Mouse (Mus musculus) heart, adult 2 months (tissue): ENCODE measurements around the gene Rab23. TPM values are rescaled to one million over a fixed set of nuclear protein-coding genes. Genes with fewer than 3 reads are reported as not detected.

Source experiments
- DNase-seq, 2 experiments: peaks; one replicate each; pipeline ENCODE4 v3.0.0; 2021
- H3K27ac ChIP-seq: fragments of 200-600 bp; 2 replicates; pipeline ENCODE4 v1.8.1; 2022
- H3K27me3 ChIP-seq: fragments of 200-500 bp; 2 replicates; pipeline ENCODE4 v1.6.1; 2012; ENCODE audit warnings: mild to moderate bottlenecking, low read length, inconsistent platforms, mixed read lengths; ENCODE audit not compliant: control insufficient read depth, insufficient read depth
- H3K36me3 ChIP-seq: fragments of 200-500 bp; 2 replicates; pipeline ENCODE4 v1.6.1; 2012; ENCODE audit warnings: low read length, inconsistent platforms; ENCODE audit not compliant: control insufficient read depth, insufficient read depth
- H3K4me1 ChIP-seq: fragments of 200-500 bp; 2 replicates; pipeline ENCODE4 v1.6.1; 2011; ENCODE audit warnings: low read length; ENCODE audit not compliant: control insufficient read depth, insufficient read depth
- H3K4me3 ChIP-seq: fragments of 200-600 bp; 2 replicates; pipeline ENCODE4 v1.8.1; 2022
- H3K79me2 ChIP-seq: fragments of 200-500 bp; replicated peaks from 2 replicates; pipeline ENCODE4 v1.6.1; 2012; ENCODE audit warnings: mild to moderate bottlenecking, inconsistent platforms, low read length, moderate library complexity, mixed read lengths; ENCODE audit not compliant: control insufficient read depth, insufficient read depth
- H3K9ac ChIP-seq: fragments of 200-500 bp; 2 replicates; pipeline ENCODE4 v1.6.1; 2012; ENCODE audit warnings: low read depth, mild to moderate bottlenecking, control low read depth, inconsistent platforms, low read length, mixed read lengths
- CTCF ChIP-seq: fragments of 200-600 bp; IDR thresholded peaks from 2 replicates; pipeline ENCODE4 v1.8.1; 2022; ENCODE audit warnings: antibody characterized with exemption, mild to moderate bottlenecking, moderate library complexity
- EP300 ChIP-seq: fragments of 200-500 bp; IDR thresholded peaks from 2 replicates; pipeline ENCODE4 v1.6.1; 2011; ENCODE audit warnings: low read depth, low read length, control low read depth; ENCODE audit not compliant: insufficient read depth
- POLR2A ChIP-seq: fragments of 200-500 bp; IDR thresholded peaks from 2 replicates; pipeline ENCODE4 v1.6.1; 2011; ENCODE audit warnings: mild to moderate bottlenecking, low read depth, low read length, control low read depth; ENCODE audit not compliant: insufficient read depth
- WGBS: fragments of 180-500 bp; shearing (Covaris S2); methylation state at CpG from one replicate; pipeline ENCODE4 v1.1.7; 2018; 5-methylcytosine and 5-hydroxymethylcytosine counted together
- intact Hi-C: fragments of 180-260 bp; cut with DNase I; formaldehyde crosslinking; loops from one replicate; pipeline ENCODE4 v1.15.1; 2025
- polyA plus RNA-seq: library from polyadenylated mRNA; depleted of rRNA; stranded (reverse); fragments of >200 nt; gene quantifications from 2 replicates; pipeline ENCODE4 v1.2.3, GENCODE M21; 2012; rRNA removed
- total RNA-seq, 2 experiments: library from RNA; stranded (reverse); gene quantifications; 2 replicates each; pipeline ENCODE4 v1.2.3; 2021

The Rab23 gene
- total and polyA plus RNA-seq, 3 experiments = 5.3 to 10.6 (median 8.1) TPM

GRCm38 (mm10) chr1:33772106-33772505 is 52.4 kb downstream of the Rab23 start:
- no peaks in the 10 kb centered on the region for H3K79me2 ChIP-seq
- H3K36me3 ChIP-seq = peaks cover 5% of the 10 kb centered on the region
- no peak overlapping the region for H3K27ac ChIP-seq
- H3K4me1 ChIP-seq = no peaks in the 10 kb centered on the region
- no peak overlapping the region for H3K9ac ChIP-seq
- H3K4me3 ChIP-seq = no peak overlapping the region
- intact Hi-C loops = no loop called here
- DNase-seq = no peak
- 94% methylated on average over 9 of the region's 9 CpGs for WGBS
- TF ChIP-seq POLR2A = no peak
- TF ChIP-seq EP300 = no peak
- TF ChIP-seq CTCF = no peak
- H3K27me3 ChIP-seq = no peaks in the 10 kb centered on the region

GRCm38 (mm10) chr1:33776175-33776611 is 56.5 kb downstream of the Rab23 start:
- Histone ChIP-seq H3K36me3 (no peaks in the 10 kb centered on the region), H3K4me3 (no peak overlapping the region), H3K4me1 (no peaks in the 10 kb centered on the region), H3K27me3 (no peaks in the 10 kb centered on the region), H3K9ac (no peak overlapping the region), H3K27ac (no peak overlapping the region), H3K79me2 (no peaks in the 10 kb centered on the region)
- TF ChIP-seq POLR2A = no peak
- no peak for TF ChIP-seq EP300
- no peak for TF ChIP-seq CTCF
- intact Hi-C loops = no loop called here
- WGBS = 82% methylated on average over 14 of the region's 14 CpGs
- no peak for DNase-seq

GRCm38 (mm10) chr1:33784561-33784960 is 64.9 kb downstream of the Rab23 start:
- Histone ChIP-seq H3K4me1 (peaks cover 4% of the 10 kb centered on the region), H3K79me2 (peaks cover 6% of the 10 kb centered on the region), H3K36me3 (peaks cover 2% of the 10 kb centered on the region; the same call in 1 of the 2 replicates), H3K9ac (no peak overlapping the region), H3K27me3 (no peaks in the 10 kb centered on the region), H3K27ac (no peak overlapping the region), H3K4me3 (no peak overlapping the region)
- intact Hi-C loops = no loop called here
- no peak for DNase-seq
- 96% methylated on average over 5 of the region's 5 CpGs for WGBS
- TF ChIP-seq EP300 = no peak
- TF ChIP-seq POLR2A = no peak
- TF ChIP-seq CTCF = no peak

- Histone ChIP-seq H3K36me3 (peaks cover 2% of the 10 kb centered on the region; the same call in 1 of the 2 replicates), H3K27ac (no peak overlapping the region), H3K9ac (no peak overlapping the region), H3K27me3 (no peaks in the 10 kb centered on the region), H3K4me1 (peaks cover 4% of the 10 kb centered on the region), H3K79me2 (peaks cover 7% of the 10 kb centered on the region), H3K4me3 (no peak overlapping the region)
- intact Hi-C loops = no loop called here
- WGBS = 77% methylated on average over 5 of the region's 5 CpGs
- no peak for TF ChIP-seq EP300
- no peak for TF ChIP-seq POLR2A
- TF ChIP-seq CTCF = no peak
- no peak for DNase-seq
Observed at GRCm38 (mm10) chr1:33788072-33788471, 68.4 kb downstream of the Rab23 start.

GRCm38 (mm10) chr1:33788493-33788892 is 68.8 kb downstream of the Rab23 start:
- no peak overlapping the region for H3K27ac ChIP-seq
- TF ChIP-seq CTCF = no peak
- TF ChIP-seq EP300 = no peak
- no peak for TF ChIP-seq POLR2A
- intact Hi-C loops = no loop called here
- no peaks in the 10 kb centered on the region for H3K27me3 ChIP-seq
- H3K4me3 ChIP-seq = no peak overlapping the region
- WGBS = 26% methylated on average over 3 of the region's 3 CpGs
- peaks cover 7% of the 10 kb centered on the region for H3K79me2 ChIP-seq
- H3K4me1 ChIP-seq = peaks cover 4% of the 10 kb centered on the region
- DNase-seq = no peak
- H3K9ac ChIP-seq = no peak overlapping the region
- peaks cover 2% of the 10 kb centered on the region; the same call in 1 of the 2 replicates for H3K36me3 ChIP-seq

Other genes with a start within 250 kb of the Rab23 start
- 1 to 10 TPM; 2.3 TPM for gene Prim2, start 50.1 kb upstream of the Rab23 start, total RNA-seq
- gene Prim2, start 50.1 kb upstream of the Rab23 start, polyA plus RNA-seq = 1.1 and 2.8 TPM in 2 replicates
- 10 to 100 TPM; 30.7 to 35.3 TPM for gene Bag2, start 37.9 kb downstream of the Rab23 start, total RNA-seq
- gene Bag2, start 37.9 kb downstream of the Rab23 start, polyA plus RNA-seq = 49.1 and 54.5 TPM in 2 replicates
- 10 to 100 TPM; 12.8 to 13.7 TPM for gene Zfp451, start 94.7 kb downstream of the Rab23 start, total RNA-seq
- gene Zfp451, start 94.7 kb downstream of the Rab23 start, polyA plus RNA-seq = 3.6 and 7.8 TPM in 2 replicates
- gene Bend6, start 187.9 kb downstream of the Rab23 start, total RNA-seq = 1 to 10 TPM; 2.1 to 3.0 TPM
- 0.61 and 2.9 TPM in 2 replicates for gene Bend6, start 187.9 kb downstream of the Rab23 start, polyA plus RNA-seq
- gene Dst, start 188.3 kb downstream of the Rab23 start, total RNA-seq = 100 to 1,000 TPM; 334 to 404 TPM
- 66.7 and 85.7 TPM in 2 replicates for gene Dst, start 188.3 kb downstream of the Rab23 start, polyA plus RNA-seq